Mouse (Mus musculus) erythroblast, embryonic 14.5 days (primary cell): Measurements from ENCODE around the gene Ctsw. TPM values are rescaled to one million over a fixed set of nuclear protein-coding genes. Genes with fewer than 3 reads are reported as not detected.

Experiments
- H3K27me3 ChIP-seq: 2 replicates; pipeline ENCODE4 v1.6.1; 2012; ENCODE audit warnings: inconsistent platforms; ENCODE audit not compliant: control insufficient read depth
- H3K36me3 ChIP-seq: 2 replicates; pipeline ENCODE4 v1.6.1; 2012; ENCODE audit warnings: mild to moderate bottlenecking, inconsistent platforms; ENCODE audit not compliant: control insufficient read depth
- H3K4me1 ChIP-seq: 2 replicates; pipeline ENCODE4 v1.6.1; 2012; ENCODE audit warnings: inconsistent platforms; ENCODE audit not compliant: control insufficient read depth
- H3K4me3 ChIP-seq: replicated peaks from 2 replicates; pipeline ENCODE3; 2012; ENCODE audit warnings: moderate library complexity, mild to moderate bottlenecking, inconsistent platforms
- H3K9me3 ChIP-seq: 2 replicates; pipeline ENCODE4 v1.6.1; 2012; ENCODE audit warnings: low read length, inconsistent platforms, mixed read lengths; ENCODE audit not compliant: control insufficient read depth
- GATA1 ChIP-seq: IDR thresholded peaks from 2 replicates; pipeline ENCODE4 v1.6.1; 2012; ENCODE audit warnings: low read length, inconsistent platforms, mixed read lengths
- TAL1 ChIP-seq: IDR thresholded peaks from 3 replicates; pipeline ENCODE4 v1.6.1; 2012; ENCODE audit warnings: low read length, inconsistent platforms, mixed read lengths
- polyA plus RNA-seq: library from polyadenylated mRNA; stranded (reverse); fragments of >175 nt; gene quantifications from 2 replicates; pipeline ENCODE4 v1.2.3, GENCODE M21; 2012

Ctsw gene
- polyA plus RNA-seq, 1 experiment, result not detected

- H3K4me3 ChIP-seq, result no peak overlapping the region
- H3K9me3 ChIP-seq, result no peaks in the 10 kb centered on the region
- peaks cover 50% of the 10 kb centered on the region for H3K36me3 ChIP-seq
- peaks cover 6% of the 10 kb centered on the region for H3K27me3 ChIP-seq
- no peak for TF ChIP-seq GATA1
- peaks cover 3% of the 10 kb centered on the region; the same call in 1 of the 2 replicates for H3K4me1 ChIP-seq
Observed at GRCm38 (mm10) chr19:5466916-5467500, 1.3 kb downstream of the Ctsw start.

GRCm38 (mm10) chr19:5465037-5465436, 3.3 kb downstream of the Ctsw start:
- Histone ChIP-seq H3K27me3 (peaks cover 3% of the 10 kb centered on the region), H3K4me3 (no peak overlapping the region), H3K9me3 (no peaks in the 10 kb centered on the region), H3K36me3 (peaks cover 50% of the 10 kb centered on the region), H3K4me1 (peaks cover 18% of the 10 kb centered on the region)
- no peak for TF ChIP-seq TAL1
- no peak for TF ChIP-seq GATA1

- Histone ChIP-seq H3K27me3 (no peaks in the 10 kb centered on the region), H3K4me1 (peaks cover 28% of the 10 kb centered on the region), H3K9me3 (no peaks in the 10 kb centered on the region), H3K4me3 (no peak overlapping the region), H3K36me3 (peaks cover 50% of the 10 kb centered on the region)
- TF ChIP-seq GATA1 (no peak), TAL1 (no peak)
Observed at GRCm38 (mm10) chr19:5463791-5464562, 4.3 kb downstream of the Ctsw start.

GRCm38 (mm10) chr19:5463212-5463611, 5.1 kb downstream of the Ctsw start:
- Histone ChIP-seq H3K4me1 (peaks cover 34% of the 10 kb centered on the region), H3K36me3 (peaks cover 50% of the 10 kb centered on the region), H3K27me3 (no peaks in the 10 kb centered on the region; the same call in 1 of the 2 replicates), H3K4me3 (no peak overlapping the region), H3K9me3 (no peaks in the 10 kb centered on the region)
- TF ChIP-seq TAL1 (no peak), GATA1 (no peak)

GRCm38 (mm10) chr19:5461411-5461810, 6.9 kb downstream of the Ctsw start:
- peaks cover 6% of the 10 kb centered on the region for H3K27me3 ChIP-seq
- TF ChIP-seq TAL1, result no peak
- no peak for TF ChIP-seq GATA1
- peaks cover 41% of the 10 kb centered on the region for H3K36me3 ChIP-seq
- peak overlapping the region; percentile 83 for H3K4me3 ChIP-seq
- peaks cover 52% of the 10 kb centered on the region for H3K4me1 ChIP-seq
- H3K9me3 ChIP-seq, result no peaks in the 10 kb centered on the region

GRCm38 (mm10) chr19:5460465-5460911, 7.8 kb downstream of the Ctsw start, which contains the start of gene Fibp:
Gene Fibp, plus strand, starts transcription at chr19:5460615.
- H3K4me1 ChIP-seq, result peaks cover 61% of the 10 kb centered on the region
- H3K9me3 ChIP-seq, result no peaks in the 10 kb centered on the region
- TF ChIP-seq GATA1 (no peak), TAL1 (no peak)
- peaks cover 10% of the 10 kb centered on the region for H3K27me3 ChIP-seq
- peaks cover 32% of the 10 kb centered on the region for H3K36me3 ChIP-seq
- H3K4me3 ChIP-seq, result peak within 1 kb of the TSS; percentile 83

- Histone ChIP-seq H3K9me3 (no peaks in the 10 kb centered on the region), H3K4me1 (peaks cover 66% of the 10 kb centered on the region), H3K4me3 (peak overlapping the region; percentile 83), H3K36me3 (peaks cover 28% of the 10 kb centered on the region), H3K27me3 (peaks cover 10% of the 10 kb centered on the region)
- TF ChIP-seq TAL1, result no peak
- TF ChIP-seq GATA1, result no peak
Observed at GRCm38 (mm10) chr19:5459896-5460295, 8.4 kb downstream of the Ctsw start.

- Histone ChIP-seq H3K27me3 (peaks cover 10% of the 10 kb centered on the region), H3K9me3 (no peaks in the 10 kb centered on the region), H3K36me3 (peaks cover 25% of the 10 kb centered on the region), H3K4me1 (peaks cover 68% of the 10 kb centered on the region), H3K4me3 (no peak overlapping the region)
- TF ChIP-seq TAL1, result no peak
- no peak for TF ChIP-seq GATA1
Observed at GRCm38 (mm10) chr19:5459019-5459418, 9.3 kb downstream of the Ctsw start.

- no peaks in the 10 kb centered on the region for H3K9me3 ChIP-seq
- peaks cover 10% of the 10 kb centered on the region for H3K27me3 ChIP-seq
- no peak for TF ChIP-seq TAL1
- TF ChIP-seq GATA1, result no peak
- peak within 1 kb of the TSS; percentile 76 for H3K4me3 ChIP-seq
- H3K4me1 ChIP-seq, result peaks cover 68% of the 10 kb centered on the region
- peaks cover 14% of the 10 kb centered on the region for H3K36me3 ChIP-seq
Observed at GRCm38 (mm10) chr19:5457746-5458442, 10.4 kb downstream of the Ctsw start, which contains the start of gene Ccdc85b. Gene Ccdc85b, minus strand, starts transcription at chr19:5457894.
